Mouse (Mus musculus): ENCODE measurements around the gene Ptges. TPM values are rescaled to one million over a fixed set of nuclear protein-coding genes. Genes with fewer than 3 reads are reported as not detected.

Gene Ptges
- polyA plus RNA-seq, 1 experiment from 2014 or later: 6.1 TPM

DNA sequence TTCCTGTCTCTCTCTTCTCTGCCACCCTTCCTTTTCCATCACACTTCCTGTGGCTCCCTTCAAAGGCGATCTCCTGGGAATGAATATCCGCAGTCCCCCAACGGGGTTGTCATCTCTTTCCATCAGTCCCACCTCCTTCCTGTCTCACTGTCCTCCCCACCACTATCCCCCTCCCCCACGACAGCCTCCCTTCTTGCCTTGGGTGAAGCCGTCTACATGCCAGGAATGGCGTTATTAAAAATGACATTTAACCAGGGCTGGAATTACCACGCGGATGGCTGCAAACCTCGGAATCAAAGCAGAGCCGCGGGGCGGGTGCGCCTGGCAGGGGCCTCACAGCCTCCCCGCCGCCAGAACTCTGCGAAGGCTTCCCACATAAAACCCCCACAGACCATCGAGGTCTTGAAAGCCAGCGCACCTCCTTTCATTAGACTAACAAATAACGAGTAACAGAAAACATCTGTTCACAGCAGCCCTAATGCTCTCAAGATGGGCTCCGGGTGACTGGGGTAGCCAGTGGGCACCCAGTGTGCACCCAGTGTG, 76.8 kb downstream of the Ptges start:
- Histone ChIP-seq H3K36me3 (peaks cover 11% of the 10 kb centered on the region; the same call in 1 of the 2 replicates), H3K9me3 (no peaks in the 10 kb centered on the region), H3K27ac (peak overlapping the region; percentile 69), H3K27me3 (ENCODE audit: insufficient read depth, poor library complexity, severe bottlenecking) (no peaks in the 10 kb centered on the region), H3K4me1 (peaks cover 81% of the 10 kb centered on the region), H3K4me3 (no peak overlapping the region)
- no peak for DNase-seq (ENCODE audit: low spot score)
- WGBS: 33% methylated on average over 20 of the region's 20 CpGs

DNA sequence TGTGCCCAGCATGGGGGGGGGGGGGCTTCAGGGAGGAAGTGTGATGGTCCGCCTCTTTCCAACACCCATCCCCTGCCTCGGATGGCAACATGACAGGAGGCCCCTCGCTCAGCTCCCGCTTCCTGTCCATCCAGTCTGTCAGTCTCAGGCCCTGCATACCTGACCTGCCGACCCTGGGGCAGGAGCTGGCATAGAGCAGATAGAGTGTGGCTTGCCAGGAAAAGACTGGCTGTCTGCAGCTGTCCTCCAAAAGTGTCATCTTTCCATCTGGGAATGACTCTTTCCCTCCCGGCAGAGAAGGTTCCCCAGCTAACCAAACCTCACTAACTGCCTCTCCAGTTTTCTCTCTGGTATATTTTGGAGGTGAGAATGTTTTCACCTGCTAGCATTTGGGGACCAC, 79.1 kb downstream of the Ptges start:
- Histone ChIP-seq H3K4me1 (peaks cover 86% of the 10 kb centered on the region), H3K27ac (peak overlapping the region; percentile 53), H3K4me3 (no peak overlapping the region), H3K36me3 (peaks cover 11% of the 10 kb centered on the region; the same call in 1 of the 2 replicates), H3K9me3 (no peaks in the 10 kb centered on the region), H3K27me3 (ENCODE audit: insufficient read depth, poor library complexity, severe bottlenecking) (no peaks in the 10 kb centered on the region)
- 26% methylated on average over 6 of the region's 6 CpGs for WGBS
- DNase-seq (ENCODE audit: low spot score): no peak

GRCm38 (mm10) chr2:30848184-30848583, 81.5 kb downstream of the Ptges start:
- peaks cover 80% of the 10 kb centered on the region for H3K4me1 ChIP-seq
- H3K4me3 ChIP-seq: no peak overlapping the region
- 0 out of 2 replicates have a peak, but pooled peaks cover 4% of the 10 kb centered on the region for H3K36me3 ChIP-seq
- 68% methylated on average over 8 of the region's 8 CpGs for WGBS
- peaks cover 12% of the 10 kb centered on the region; the same call in 1 of the 2 replicates for H3K27me3 ChIP-seq (ENCODE audit: insufficient read depth, poor library complexity, severe bottlenecking)
- no peaks in the 10 kb centered on the region for H3K9me3 ChIP-seq
- no peak for DNase-seq (ENCODE audit: low spot score)
- H3K27ac ChIP-seq: peak overlapping the region; percentile 95

- peaks cover 78% of the 10 kb centered on the region for H3K4me1 ChIP-seq
- H3K36me3 ChIP-seq: 0 out of 2 replicates have a peak, but pooled peaks cover 4% of the 10 kb centered on the region
- WGBS: 8% methylated on average over 6 of the region's 6 CpGs
- peak overlapping the region; percentile 95 for H3K27ac ChIP-seq
- peaks cover 12% of the 10 kb centered on the region; the same call in 1 of the 2 replicates for H3K27me3 ChIP-seq (ENCODE audit: insufficient read depth, poor library complexity, severe bottlenecking)
- H3K9me3 ChIP-seq: no peaks in the 10 kb centered on the region
- peak; percentile 92 for DNase-seq (ENCODE audit: low spot score)
- peak overlapping the region; percentile 82 for H3K4me3 ChIP-seq
Observed at GRCm38 (mm10) chr2:30846723-30847122, 82.9 kb downstream of the Ptges start.

GRCm38 (mm10) chr2:30846236-30846635, 83.4 kb downstream of the Ptges start:
- Histone ChIP-seq H3K4me1 (peaks cover 73% of the 10 kb centered on the region), H3K4me3 (peak overlapping the region; percentile 82), H3K27me3 (ENCODE audit: insufficient read depth, poor library complexity, severe bottlenecking) (peaks cover 12% of the 10 kb centered on the region; the same call in 1 of the 2 replicates), H3K27ac (peak overlapping the region; percentile 95), H3K9me3 (no peaks in the 10 kb centered on the region), H3K36me3 (0 out of 2 replicates have a peak, but pooled peaks cover 4% of the 10 kb centered on the region)
- WGBS: 38% methylated on average over 8 of the region's 8 CpGs
- no peak for DNase-seq (ENCODE audit: low spot score)

DNA sequence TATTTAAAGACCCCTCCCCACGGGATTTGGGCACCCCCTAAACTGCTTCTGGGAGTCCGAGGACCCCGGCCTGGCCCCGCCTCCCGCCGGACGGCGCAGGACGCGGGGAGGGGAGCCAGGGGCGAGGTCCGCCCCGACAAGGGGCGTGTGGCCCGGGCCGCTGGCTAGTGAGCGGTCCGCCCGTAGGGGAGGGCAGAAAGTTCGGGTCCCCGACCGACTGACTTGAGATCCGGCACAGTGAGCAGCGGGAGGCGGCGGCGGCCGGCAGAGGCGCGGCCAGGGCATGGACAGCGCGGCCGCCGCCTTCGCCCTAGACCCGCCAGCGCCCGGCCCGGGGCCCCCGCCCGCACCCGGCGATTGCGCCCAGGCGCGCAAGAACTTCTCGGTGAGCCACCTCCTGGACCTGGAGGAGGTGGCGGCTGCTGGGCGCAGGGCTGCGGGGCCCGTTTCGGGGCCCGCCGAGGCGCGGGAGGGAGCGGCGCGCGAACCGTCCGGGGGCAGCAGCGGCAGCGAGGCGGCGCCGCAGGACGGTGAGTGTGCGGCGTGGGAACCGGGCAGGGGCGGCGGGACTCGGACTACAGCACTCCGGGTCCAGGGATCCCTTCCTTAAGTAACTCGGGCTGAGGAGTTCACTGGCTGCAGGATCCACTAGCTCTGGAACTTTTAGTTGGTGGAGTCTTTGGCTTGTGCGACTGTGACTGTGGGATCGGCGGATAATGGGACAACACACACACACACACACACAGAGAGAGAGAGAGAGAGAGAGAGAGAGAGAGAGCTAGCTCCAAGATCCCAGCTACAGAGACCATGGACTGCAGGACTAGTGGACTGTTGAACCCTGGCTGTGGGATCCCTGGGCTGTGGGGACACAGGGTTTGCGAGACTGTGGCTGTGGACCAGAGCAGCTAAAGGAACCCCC, 84.3 kb downstream of the Ptges start:
- no peak for DNase-seq (ENCODE audit: low spot score)
- WGBS: 1% methylated on average over 80 of the region's 80 CpGs

DNA sequence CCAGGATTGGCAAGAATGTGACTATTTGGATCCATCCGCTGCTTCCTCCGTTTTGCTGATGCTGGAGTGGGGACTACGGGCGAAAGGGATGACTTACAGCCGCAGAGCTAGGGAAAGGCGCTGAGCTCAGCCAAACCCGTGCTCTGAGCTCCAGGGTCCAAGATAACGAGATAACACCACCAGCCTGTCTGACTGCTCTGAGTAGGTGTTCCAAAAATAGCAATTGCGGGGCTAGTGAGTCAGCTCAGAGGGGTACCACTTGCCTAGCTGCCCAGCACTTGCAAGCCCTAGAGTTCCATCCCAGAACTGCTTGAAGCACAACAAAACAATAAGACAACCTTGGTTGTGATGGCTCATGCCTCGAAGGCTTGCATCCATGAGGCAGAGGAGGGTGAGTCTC, 87.0 kb downstream of the Ptges start:
- Histone ChIP-seq H3K4me3 (peak overlapping the region; percentile 40), H3K36me3 (no peaks in the 10 kb centered on the region), H3K27me3 (ENCODE audit: insufficient read depth, poor library complexity, severe bottlenecking) (peaks cover 12% of the 10 kb centered on the region; the same call in 1 of the 2 replicates), H3K4me1 (peaks cover 50% of the 10 kb centered on the region), H3K27ac (peak overlapping the region; percentile 72), H3K9me3 (no peaks in the 10 kb centered on the region)
- peak; percentile 82 for DNase-seq (ENCODE audit: low spot score)
- WGBS: 14% methylated on average over 10 of the region's 10 CpGs

More for the DNA sequence above, 84.3 kb downstream of the Ptges start:
- peak overlapping the region; percentile 82 for H3K4me3 ChIP-seq
- H3K36me3 ChIP-seq: 0 out of 2 replicates have a peak, but pooled peaks cover 4% of the 10 kb centered on the region
- no peaks in the 10 kb centered on the region for H3K9me3 ChIP-seq
- H3K27me3 ChIP-seq (ENCODE audit: insufficient read depth, poor library complexity, severe bottlenecking): peaks cover 12% of the 10 kb centered on the region; the same call in 1 of the 2 replicates
- peak overlapping the region; percentile 95 for H3K27ac ChIP-seq
- H3K4me1 ChIP-seq: peaks cover 65% of the 10 kb centered on the region

Other genes starting within 250 kb of the Ptges start
- gene 1700001O22Rik, start 126.2 kb downstream of the Ptges start, polyA plus RNA-seq (2016; fragmentation: Nextera tagmentation; extraction: Ambion mirVana): 1.3 and 1.8 TPM in 2 replicates
- 102 and 116 TPM in 2 replicates for gene Ntmt1, start 122.0 kb downstream of the Ptges start, polyA plus RNA-seq (2016; fragmentation: Nextera tagmentation; extraction: Ambion mirVana)
- gene Asb6, start 99.5 kb downstream of the Ptges start, polyA plus RNA-seq (2016; fragmentation: Nextera tagmentation; extraction: Ambion mirVana): 31.3 and 40.1 TPM in 2 replicates
- gene Prrx2, start 94.9 kb downstream of the Ptges start, polyA plus RNA-seq (2016; fragmentation: Nextera tagmentation; extraction: Ambion mirVana): 49.1 and 73.9 TPM in 2 replicates
- gene Tor1b, start 23.1 kb upstream of the Ptges start, polyA plus RNA-seq (2016; fragmentation: Nextera tagmentation; extraction: Ambion mirVana): 24.6 and 25.4 TPM in 2 replicates
- 65.1 and 80.5 TPM in 2 replicates for gene Tor1a, start 38.1 kb upstream of the Ptges start, polyA plus RNA-seq (2016; fragmentation: Nextera tagmentation; extraction: Ambion mirVana)
- 36.9 and 42.6 TPM in 2 replicates for gene BC005624, start 52.3 kb upstream of the Ptges start, polyA plus RNA-seq (2016; fragmentation: Nextera tagmentation; extraction: Ambion mirVana)
- gene Usp20, start 52.4 kb upstream of the Ptges start, polyA plus RNA-seq (2016; fragmentation: Nextera tagmentation; extraction: Ambion mirVana): 15.7 and 21.5 TPM in 2 replicates
- 17.7 and 21.6 TPM in 2 replicates for gene Fnbp1, start 212.1 kb upstream of the Ptges start, polyA plus RNA-seq (2016; fragmentation: Nextera tagmentation; extraction: Ambion mirVana)
- 35.9 and 37.4 TPM in 2 replicates for gene Gpr107, start 222.5 kb upstream of the Ptges start, polyA plus RNA-seq (2016; fragmentation: Nextera tagmentation; extraction: Ambion mirVana)

All from heart, embryonic 10.5 days (tissue).